Mouse (Mus musculus) kidney, postnatal 14 days (tissue): ENCODE data around the gene Znhit6.

Experiments
- DNase-seq: peaks from one replicate; pipeline ENCODE4 v3.0.0; 2022; ENCODE audit warnings: mixed read lengths

Znhit6 gene

DNA sequence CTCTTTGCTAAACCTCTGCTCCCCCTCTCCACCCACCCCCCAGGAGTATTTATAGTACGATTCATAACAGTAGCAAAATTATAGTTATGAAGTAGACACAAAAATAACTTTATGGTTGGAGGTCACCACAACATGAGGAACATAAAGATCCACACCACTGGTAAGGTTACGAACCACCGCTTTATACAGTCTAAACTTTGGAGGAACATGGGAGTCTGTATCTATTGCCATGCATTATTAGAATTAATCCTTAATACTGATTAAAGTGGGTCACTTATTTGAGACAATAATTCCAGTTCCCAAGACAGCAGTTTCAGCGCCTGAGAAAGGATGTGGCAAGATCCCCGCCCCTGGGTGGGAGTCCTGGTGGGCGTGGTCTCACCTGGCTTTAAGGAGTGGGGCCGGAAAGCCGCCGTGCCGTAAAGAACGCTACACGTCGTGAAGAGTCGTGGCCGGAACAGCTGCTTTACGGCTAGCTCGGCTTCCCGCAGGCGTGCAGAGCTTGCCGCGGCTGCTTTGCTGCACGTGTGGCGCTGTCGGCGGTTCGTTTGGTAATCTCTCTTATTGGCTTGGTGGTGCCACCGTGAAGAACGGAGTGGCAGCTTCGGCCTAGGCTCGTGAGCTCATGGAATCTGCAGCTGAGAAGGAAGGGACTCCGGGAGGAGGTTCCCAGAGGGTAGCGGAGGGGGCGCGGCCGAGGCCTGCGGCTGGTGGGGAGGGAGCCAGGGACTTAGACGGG is at the start of gene Znhit6:
Znhit6 (plus strand) TSS at position 463 of the 739 bp plus-strand sequence.
- peak; percentile 96 for DNase-seq

DNA sequence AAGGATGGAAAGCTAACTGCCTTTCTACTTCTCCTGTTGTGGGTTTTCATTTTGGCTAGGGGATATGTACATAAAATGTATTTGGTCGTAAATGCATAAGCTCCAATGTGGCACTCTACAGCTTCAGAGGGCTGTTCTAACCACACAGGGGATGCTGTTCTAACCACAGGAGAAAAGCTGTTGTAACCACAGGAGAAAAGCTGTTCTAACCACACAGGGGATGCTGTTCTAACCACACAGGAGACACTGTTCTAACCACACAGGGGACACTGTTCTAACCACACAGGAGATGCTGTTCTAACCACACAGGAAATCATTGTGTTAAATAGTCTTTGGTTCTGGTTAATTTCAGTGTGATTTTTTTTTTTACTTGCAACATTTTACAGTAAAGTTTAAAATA is 38.1 kb upstream of the Znhit6 start:
- DNase-seq = no peak

DNA sequence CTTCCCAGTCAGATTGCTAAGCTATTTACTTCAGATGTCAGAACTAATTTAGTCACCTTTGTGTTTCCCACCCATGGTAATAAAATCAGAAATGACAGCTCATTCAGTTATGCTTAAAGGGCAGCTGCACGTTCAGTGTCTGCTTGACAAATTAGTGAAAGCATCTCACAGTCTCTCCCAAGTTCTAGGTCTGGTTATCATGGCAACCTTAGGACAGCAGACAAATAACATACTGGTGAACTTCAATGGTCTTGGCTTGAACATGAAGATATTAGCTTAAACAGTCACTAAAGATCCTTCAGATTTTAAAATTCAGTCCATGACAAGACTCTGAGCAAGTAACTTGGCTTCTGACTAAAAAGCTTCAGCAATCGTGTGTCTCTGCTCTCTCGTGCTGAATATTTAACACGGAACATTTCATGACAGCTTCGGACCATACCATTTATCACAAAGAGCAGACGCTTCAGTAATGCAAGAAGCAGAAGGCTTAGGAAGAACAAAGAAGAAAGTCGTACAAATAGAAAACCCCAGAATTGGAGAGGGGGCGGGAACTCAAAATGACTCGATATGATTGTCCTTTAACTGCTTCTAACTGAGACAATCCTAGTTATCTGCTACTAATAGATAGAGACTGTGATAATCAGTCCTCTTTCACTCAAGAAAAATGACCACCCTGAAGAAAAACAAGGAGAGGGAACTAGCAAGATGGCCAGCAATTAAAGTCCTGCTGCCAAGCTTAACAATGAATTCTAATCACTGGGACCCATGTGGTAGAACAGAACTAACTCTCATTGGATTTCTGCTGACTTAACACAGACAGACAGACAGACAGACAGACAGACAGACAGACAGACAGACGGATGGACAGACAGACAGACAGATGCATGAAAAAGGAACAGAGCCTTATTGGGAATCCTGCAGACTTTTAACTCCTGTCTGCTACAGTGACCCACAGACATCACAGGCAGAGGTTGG is 27.3 kb upstream of the Znhit6 start:
- no peak for DNase-seq

DNA sequence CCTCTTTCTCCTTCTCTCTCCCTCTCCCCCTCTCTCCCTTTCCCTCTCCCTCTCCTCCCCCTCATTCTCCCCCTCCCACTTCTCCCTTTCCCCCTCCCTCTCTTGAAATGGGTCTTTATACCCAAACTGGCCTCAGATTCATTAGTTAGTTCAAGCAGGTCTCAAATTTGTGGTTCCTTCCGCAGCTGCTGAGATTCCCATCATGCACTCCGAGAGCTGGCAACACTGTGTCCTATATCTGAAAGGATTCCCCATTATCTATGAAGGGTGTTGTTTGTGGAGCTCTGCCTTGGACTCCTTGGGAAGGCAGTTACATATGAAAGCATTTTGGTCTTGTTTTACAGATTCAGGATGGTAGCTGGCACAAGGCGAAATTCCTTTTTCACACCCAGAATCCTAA is 25.8 kb upstream of the Znhit6 start:
- DNase-seq = no peak

DNA sequence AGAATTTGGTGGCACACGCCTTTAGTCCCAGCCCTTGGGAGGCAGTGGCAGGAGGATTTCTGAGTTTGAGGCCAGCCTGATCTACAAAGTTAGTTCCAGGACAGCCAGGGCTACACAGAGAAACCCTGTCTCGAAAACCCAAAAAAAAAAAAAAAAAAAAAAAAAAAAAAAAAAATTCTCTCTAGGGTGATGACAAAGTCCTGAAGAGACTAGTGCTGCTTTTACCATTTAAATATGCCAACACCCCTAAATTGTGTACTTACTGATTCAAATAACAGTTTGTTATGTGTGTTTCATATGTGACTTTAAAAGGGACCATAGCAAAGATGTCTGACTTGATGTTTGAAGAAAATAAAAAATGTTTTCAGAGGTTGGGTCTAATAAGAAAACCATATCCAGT is 21.6 kb upstream of the Znhit6 start:
- no peak for DNase-seq

DNA sequence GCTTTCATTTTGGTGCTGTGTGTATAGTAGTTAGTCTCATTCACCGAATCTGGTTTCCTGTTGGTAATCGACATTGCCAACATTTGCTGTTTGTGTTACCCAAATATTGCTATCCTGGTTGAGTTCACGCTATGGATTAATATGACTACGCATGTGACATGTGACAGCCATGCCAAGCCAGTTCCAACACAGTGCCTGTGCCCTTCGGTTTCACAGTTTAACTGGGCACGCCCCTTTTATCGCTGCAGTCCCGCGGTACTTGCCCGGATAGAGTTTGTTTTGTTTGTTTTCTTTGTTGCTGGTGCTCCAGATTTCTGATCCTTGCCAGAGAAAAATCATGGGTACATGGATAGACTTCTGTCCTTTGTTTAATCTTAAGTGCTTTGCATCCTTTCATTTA is 19.8 kb upstream of the Znhit6 start:
- DNase-seq = no peak

DNA sequence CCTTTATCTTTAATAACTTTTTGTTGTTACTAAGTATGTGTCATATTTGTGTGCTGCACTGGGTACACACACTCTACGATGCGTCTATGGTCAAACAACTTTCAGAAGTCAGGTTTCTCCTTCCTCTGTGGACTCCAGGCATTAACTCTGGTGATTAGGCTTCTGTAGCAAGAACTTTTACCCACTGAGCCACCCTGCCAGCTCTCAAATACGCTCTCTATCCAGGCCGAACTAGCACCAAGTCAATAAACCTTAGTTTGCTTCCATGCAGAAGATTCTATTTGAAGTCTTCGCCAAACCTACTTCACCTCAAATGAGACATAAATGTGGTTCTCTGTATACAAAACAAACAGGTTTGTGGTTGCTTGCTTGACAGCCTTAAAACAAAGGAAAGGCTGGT is 16.3 kb upstream of the Znhit6 start:
- DNase-seq = no peak

DNA sequence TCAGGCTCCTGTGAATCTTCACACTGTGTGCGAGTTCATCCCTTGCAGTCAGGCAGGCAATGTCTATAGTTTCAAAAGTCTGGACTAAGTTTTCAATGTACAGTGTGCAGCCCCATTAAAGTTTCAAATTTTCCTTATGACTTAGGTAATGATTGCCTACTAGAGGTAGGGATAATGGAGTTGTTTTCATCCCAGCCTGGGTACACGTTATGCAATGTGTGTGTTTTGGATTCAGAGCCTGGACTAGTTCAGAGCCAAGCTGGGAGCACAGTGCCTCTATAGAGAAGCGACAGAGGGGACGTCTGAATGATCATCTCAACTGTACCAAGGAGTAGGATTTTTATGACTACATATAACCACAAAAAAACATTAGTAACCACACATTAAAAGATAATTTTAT is 15.9 kb upstream of the Znhit6 start:
- no peak for DNase-seq

DNA sequence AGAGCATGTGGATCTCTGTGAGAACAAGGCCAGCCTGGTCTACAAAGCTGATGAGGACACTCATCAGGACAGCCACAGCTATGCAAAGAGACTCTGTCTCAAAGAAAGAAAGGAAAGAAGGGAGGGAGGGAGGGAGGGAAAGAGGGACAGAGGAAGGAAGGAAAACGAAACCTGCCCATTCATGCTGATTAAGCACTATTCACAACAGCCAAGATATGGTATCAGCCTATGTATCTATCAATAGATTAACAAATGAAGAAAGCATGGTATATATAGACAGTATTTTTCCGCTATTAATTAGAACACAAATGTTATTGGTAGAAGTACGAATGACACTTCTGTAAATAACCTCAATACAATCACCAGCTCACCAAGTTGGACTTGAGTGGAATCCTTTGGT is 1.5 kb upstream of the Znhit6 start:
- DNase-seq = no peak

DNA sequence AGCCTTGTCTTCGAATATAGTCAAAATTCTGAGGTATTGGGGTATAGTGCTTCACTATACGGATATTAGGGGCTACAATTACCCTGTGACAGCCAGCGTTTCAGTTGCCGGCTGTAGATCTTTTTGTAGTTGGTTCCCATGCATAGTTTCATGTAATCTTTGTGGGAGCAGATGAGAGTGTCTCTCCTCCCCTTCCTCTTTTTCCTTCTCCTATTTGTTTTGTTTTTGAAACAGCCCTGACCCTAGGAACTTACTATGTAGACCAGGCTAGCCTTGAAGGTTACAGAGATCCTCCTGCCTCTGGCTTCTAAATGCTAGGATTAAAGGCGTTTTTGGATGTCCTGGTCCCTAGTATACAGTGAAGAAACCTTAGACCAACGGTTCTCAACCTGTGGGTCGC is 665 bp upstream of the Znhit6 start:
- no peak for DNase-seq

DNA sequence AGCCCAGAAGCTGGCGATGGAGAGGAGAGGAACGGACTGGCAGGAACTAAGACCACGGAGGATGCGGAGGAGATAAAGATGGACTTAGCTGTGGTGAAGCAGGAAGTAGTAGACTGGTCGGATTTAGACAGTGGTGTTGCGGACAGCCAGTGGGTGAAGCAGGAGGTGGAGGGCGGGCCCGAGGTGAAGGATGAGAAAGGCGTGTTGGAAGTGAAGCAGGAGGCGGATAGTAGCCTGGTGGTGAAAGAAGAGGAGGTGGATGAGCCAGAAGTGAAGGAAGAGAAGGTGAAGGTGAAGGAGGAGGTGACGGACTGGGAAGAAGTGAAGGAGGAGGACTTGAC is 447 bp downstream of the Znhit6 start:
- DNase-seq = no peak

DNA sequence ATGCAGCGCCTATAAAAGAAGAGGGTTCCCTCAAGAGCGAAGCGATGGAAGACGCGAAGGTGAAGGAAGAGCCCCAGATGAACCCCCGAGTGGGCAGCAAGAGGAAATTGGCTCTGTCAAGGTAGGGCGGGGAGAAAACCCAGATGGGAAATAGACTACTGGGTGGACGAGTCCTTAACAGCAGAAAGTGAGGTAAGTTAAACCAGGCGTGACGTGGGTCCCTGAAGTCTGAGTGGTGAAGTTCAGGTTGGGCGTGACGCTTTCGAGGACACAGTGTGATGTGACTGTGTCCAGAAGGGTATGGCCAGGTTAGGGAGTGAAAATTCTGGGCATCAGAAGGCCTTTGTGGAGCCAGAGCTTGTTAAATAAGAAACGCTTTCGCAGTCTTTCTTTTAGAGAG is 871 bp downstream of the Znhit6 start:
- DNase-seq = no peak

DNA sequence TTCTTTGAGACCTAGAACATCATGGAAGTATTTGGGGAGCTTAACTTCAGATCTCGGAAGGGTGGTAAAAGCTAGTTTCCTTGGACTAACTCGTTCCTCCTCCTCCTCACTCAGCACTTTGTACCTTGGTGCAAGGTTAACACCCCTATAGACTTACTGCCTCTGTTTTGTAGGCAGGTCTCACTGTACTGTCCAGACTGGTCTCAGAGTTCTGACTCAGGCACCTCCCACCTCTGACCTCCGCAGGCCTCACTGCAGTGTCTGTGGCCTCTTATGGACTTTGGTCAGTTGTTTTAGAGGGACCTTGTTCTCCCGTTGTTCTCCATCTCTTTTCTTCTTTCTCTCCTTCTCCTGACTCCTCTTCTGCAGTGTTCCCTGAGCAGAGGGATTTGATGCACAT is 7.0 kb downstream of the Znhit6 start:
- DNase-seq = no peak

DNA sequence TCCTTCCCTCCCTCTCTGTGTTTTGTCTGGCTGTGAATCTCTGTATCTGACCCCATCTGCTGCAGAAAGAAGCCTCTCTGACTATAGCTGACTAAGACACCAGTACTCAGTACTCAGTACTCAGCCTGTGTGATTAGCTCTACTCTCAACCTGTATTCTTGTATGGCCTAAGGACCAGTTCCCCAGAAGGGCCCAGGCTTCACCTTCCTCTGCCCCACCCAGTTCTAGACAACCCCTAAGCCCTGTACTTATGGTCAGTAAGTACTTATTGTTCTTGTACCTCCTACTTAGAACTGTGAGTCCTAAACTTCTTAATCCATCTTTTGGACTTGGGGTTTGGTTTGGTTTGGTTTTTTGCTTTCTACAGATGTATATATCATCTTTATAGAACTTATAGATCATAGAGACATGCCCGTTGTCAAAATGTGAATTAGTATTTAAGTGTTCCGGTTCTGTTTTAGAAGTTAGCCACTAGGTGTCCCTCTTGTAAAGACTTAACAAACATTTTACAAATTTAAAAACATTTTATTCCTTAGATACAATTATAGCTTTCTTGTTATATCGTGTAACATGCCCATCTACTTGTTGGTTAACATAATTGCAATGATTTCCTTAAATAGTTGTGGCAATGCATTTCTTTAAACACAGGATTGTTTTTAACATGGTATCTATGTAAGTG is 7.7 kb downstream of the Znhit6 start:
- no peak for DNase-seq

DNA sequence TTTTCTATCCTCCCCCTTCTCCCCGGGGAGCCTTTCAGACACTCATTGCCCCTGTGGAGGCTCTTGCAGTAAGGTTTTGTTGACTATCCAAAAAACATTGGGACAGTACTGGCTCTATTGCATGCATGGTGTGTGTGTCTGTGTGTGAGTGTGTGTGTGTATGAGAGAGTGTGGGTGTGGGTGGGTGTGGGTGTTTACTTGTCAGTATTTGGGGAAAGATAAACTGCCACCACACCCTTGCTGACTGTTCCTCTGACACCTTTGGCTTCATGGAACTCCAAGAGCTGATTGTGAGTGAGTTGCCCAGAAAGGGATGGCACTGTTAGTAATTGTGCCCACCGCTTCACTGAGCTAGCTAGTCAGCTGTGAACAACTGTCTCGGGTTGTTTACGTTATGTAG is 14.6 kb downstream of the Znhit6 start:
- DNase-seq = no peak

DNA sequence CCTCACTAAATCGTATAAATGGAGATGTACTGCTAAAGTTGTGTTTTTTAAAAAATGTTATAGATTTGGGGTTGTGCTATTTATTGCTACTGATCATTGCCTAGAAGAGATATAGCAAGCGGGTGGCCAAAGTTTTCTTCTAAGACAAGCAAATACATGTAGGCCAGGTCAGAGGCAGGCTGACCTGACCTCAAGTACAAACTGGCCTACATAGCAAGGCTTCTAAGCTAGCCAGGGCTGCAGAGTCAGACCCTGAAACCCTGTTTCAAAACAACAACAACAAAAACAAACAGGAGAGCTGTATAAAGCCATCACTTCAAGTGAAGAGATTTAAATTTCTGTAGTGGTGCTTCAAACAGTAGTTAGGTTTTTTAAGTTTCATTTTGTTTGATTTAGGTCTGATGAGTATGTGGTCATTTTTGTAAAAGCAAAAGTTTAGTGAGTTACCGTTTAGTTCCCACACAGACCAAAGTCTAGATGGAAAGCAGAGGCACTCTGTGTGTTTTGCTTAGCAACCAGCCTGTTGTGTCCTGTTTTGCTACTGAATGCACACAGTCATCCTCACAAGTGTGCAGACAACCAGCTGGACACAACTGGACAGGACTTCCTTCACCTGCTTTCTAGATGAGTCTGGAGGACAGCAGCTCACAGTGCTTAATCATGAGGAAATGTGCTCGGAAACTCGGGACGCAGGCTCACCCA is 16.0 kb downstream of the Znhit6 start:
- DNase-seq = peak; percentile 19

DNA sequence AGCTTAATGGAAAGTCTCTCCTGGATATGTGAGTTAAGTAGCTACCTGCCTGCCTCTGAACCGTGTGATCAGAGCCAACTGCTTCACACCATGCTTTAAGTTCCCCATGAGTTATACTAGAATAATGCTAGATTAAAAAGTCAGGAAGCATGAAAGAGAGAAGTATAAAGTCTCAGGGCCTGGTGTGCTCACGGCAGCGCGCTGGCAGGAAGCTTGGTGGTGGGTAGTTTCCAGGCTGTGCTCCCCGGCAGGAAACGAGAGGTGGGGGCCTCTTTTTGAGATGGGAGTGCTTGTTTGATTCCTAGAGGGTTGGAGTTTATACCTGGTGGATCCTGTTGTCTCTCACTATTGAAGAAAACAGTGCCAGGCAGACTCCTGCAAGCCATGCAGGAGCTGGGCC is 19.3 kb downstream of the Znhit6 start:
- no peak for DNase-seq

DNA sequence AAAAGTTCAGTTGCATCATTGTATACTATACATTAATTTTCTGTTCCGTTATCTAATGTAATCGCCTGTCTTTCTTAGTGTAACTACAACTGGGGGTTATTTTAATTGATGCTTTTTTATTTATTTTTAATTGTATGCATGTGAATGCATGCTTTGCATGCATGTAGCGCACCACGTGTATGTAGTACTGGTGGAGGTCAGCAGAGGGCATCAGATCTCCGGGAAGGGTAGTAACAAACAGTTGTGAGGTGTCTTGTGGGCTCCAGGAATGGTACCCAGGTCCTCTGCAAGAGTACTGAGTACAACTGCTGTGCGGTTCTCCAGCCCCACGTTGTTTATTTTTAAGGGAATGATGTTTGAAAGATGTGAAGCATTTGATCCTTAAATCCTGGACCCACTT is 23.1 kb downstream of the Znhit6 start:
- no peak for DNase-seq

DNA sequence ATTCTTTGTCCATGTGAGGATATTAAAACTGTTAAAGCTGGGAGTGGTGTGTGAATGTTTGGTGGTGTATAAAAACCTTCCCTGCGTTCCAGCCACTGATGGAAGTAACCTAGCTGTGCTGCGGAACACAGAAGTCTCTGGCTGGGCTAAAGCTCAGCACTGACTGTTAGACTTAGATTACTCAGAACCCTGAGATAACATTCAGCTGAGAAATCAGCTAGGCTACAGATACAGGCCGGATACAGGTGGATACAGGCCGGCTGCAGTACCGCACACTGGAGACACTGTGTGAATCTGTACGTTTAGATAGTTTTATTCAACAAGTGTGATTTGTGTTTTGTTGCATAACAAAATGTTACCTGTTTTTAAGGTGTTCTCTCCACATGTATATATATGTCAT is 24.8 kb downstream of the Znhit6 start:
- no peak for DNase-seq

DNA sequence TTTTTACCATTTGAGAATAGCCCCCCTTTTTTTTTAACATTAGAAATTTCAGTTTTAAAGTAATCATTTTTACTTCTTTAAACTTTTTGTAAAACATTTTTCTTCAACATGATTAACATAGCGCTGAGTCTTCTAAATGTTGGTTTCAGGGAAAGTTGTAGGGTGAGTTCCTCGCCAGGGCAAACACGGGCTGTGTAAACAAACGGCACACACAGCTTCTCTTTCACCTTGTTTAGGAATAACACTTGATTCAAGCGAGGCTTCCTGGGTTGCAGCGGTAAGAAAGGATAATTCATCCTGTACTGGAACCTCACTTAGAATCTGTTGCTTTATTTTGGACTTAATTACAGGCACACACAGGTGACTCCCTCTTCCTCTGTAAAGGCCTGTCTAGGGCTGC is 25.3 kb downstream of the Znhit6 start:
- no peak for DNase-seq

DNA sequence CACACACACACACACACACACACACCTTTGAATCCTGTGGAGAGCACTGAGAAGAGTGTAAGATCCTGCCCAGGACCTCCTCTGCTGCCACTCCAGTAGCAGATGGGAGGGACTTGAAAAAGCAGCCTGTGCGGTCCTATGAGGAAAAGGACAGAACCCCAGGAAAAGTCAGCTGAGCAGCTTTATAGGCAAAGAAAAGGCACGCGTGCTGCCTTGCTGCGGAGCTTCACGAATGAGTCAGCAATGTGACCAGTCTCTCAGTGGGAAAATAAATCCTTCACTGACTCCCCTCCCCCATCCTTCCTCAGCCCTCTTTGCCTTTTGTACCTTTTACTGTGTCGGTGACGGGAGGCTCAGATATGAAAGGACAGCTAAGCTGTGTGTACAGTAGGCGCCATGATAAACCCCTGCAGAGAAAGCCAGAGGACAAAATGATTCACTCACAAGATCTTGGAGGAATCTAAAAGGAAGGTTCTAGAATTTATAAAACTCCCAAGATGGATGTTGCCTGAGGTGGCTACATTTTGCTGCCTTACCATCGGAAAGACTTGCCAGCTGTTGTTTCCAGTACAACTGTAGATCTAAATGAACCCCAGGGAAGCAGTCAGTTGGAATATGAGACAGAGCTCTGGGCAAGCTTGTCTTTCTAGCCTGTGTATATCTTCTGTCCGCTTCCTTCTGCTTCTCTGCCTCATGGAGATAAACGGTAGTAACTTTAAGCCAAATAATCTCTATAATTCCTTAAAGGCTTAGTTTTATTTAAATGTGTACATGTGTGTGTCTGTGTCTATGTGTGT is 26.6 kb downstream of the Znhit6 start:
- DNase-seq = peak; percentile 48

DNA sequence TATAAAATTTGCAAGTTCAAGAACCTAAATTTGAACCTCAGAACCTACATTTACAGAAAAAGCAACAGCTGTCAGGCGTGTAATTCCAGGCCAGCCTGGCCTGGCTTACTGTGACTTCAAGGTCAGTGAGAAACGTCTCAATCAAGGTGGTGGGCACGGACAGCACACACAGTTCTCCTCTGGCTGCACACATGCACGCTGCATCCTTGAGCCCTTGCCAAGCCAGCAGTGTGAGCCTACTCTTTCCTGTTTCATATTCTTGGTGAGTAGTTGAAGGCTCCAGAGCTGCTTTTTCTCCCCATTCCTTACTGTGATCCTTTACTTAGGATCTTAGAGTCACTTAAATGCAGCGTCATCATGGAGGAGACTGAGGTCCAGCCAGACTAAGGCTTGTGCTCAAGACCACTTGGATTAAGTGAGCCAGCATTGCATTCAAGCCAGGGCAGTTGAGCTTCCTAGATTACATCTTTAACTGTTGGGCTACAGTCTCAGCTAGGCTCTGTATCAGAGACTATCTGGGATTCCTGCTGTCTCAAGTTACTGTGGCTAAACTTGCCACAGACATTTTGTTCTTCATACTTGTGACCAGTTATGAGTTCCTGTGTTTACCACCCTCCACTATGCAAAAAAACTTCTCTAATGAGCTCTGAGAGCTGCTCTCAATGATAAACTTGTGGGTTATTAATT is 29.6 kb downstream of the Znhit6 start:
- no peak for DNase-seq
